In the genomic region with DNA sequence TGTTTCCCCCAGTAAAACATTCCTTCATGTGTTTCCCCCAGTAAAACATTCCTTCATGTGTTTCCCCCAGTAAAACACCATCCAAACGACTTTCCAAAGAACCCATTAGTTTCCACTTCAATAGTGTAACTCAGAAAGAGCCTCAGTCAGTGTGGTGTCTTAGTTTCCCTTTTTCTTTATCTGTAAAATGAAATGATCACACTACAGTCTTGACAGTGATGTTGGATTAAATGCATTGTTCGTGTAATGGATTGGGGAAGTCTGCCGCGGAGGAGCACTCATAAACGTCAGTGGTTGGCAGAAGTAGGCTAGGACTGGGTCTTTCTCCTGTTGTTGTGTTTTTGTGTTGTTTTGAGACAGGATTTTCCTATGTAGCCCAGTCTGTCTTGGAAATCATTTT, we compare ENCODE assay signal across 30 mouse cellular contexts.
"Had no signal": no experiment of that assay in that cellular context is flagged by ENCODE, and none has a peak within 500 bp of the region (broad histone marks: within the 10 kb centered on the region; RNA-seq: fewer than 3 reads in every experiment).

No protein-coding gene starts in this region.

- H3K4me1 ChIP-seq: limb, embryonic 10.5 days; limb, embryonic 12.5 days; limb, embryonic 15.5 days; lung, embryonic 15.5 days had no signal

- H3K27ac ChIP-seq: left cerebral cortex, adult 2 months; limb, embryonic 10.5 days; limb, embryonic 12.5 days; limb, embryonic 13.5 days; limb, embryonic 15.5 days; liver, embryonic 12.5 days; liver, embryonic 13.5 days; liver, embryonic 14.5 days; liver, embryonic 15.5 days; lung, embryonic 15.5 days; macrophage; midbrain, embryonic 10.5 days; midbrain, embryonic 12.5 days; midbrain, embryonic 13.5 days; midbrain, embryonic 15.5 days had no signal

- H3K27me3 ChIP-seq: limb, embryonic 12.5 days; limb, embryonic 13.5 days; limb, embryonic 15.5 days; liver, embryonic 12.5 days; liver, embryonic 13.5 days; liver, embryonic 15.5 days; lung, embryonic 15.5 days; megakaryocyte, embryonic 14.5 days; midbrain, embryonic 12.5 days; midbrain, embryonic 13.5 days; midbrain, embryonic 15.5 days had no signal

- DNase-seq: left cerebral cortex, postnatal 4 days; liver; liver, embryonic 13.5 days; liver, postnatal 0 days; lung, adult 18-20 months; lung, adult 2 months; lung, embryonic 14.5 days; lung, postnatal 10 days; lung, postnatal 14 days; lung, postnatal 36 days; lung, postnatal 4 days; midbrain, embryonic 14.5 days had no signal

- H3K9ac ChIP-seq: limb, embryonic 12.5 days; limb, embryonic 13.5 days; limb, embryonic 15.5 days; liver, embryonic 12.5 days; liver, embryonic 13.5 days; liver, embryonic 14.5 days; liver, embryonic 15.5 days; liver, postnatal 0 days; lung, embryonic 14.5 days; lung, embryonic 15.5 days; midbrain, embryonic 12.5 days; midbrain, embryonic 13.5 days; midbrain, embryonic 15.5 days had no signal

- H3K4me3 ChIP-seq: left cerebral cortex, adult 2 months; limb, embryonic 10.5 days; limb, embryonic 12.5 days; limb, embryonic 13.5 days; limb, embryonic 15.5 days; liver, embryonic 12.5 days; liver, embryonic 13.5 days; liver, embryonic 15.5 days; lung, embryonic 15.5 days; megakaryocyte, embryonic 14.5 days; midbrain, embryonic 10.5 days; midbrain, embryonic 12.5 days; midbrain, embryonic 13.5 days; midbrain, embryonic 15.5 days; myocyte had no signal

- H3K9me3 ChIP-seq: limb, embryonic 10.5 days; limb, embryonic 12.5 days; limb, embryonic 13.5 days; limb, embryonic 15.5 days; liver, embryonic 12.5 days; liver, embryonic 13.5 days; liver, embryonic 15.5 days; lung, embryonic 15.5 days; megakaryocyte, embryonic 14.5 days; midbrain, embryonic 10.5 days; midbrain, embryonic 12.5 days; midbrain, embryonic 13.5 days; midbrain, embryonic 15.5 days had no signal

- ATAC-seq: liver, embryonic 12.5 days; liver, postnatal 0 days; lung, postnatal 0 days; midbrain, embryonic 13.5 days; midbrain, embryonic 15.5 days; midbrain, embryonic 16.5 days had no signal
